Mouse (Mus musculus): ENCODE data around the gene Gjb4. TPM values are rescaled to one million over a fixed set of nuclear protein-coding genes. Genes with fewer than 3 reads are reported as not detected.

Gene Gjb4
- polyA plus RNA-seq (2012; rRNA removed; ENCODE audit: low replicate concordance): 0.17 and 2.0 TPM in 2 replicates

GRCm38 (mm10) chr4:127353951-127354438 is at the start of gene Gjb4:
Gjb4 (minus strand) TSS chr4:127354081.

DNA sequence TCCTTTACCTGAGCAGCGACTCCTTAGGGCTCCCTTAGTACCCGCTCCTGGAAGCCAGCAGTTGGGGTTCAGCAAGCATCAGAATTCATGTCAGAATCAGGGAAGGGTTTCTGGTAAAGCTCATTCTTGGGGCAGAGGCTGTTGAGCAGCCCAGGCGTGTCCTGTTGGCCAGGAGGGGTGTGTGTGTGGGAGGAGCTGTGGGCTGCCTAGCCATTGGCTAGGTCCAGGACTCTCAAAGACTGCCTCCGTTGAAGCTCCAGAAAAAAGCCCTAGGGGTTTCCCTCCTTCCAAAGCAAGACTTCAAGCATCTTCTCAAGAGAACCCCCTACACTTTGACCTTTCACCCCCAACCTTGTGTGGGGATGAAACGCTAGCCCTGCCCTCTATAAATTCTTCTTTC is 4.1 kb upstream of the Gjb4 start, which contains the start of gene Gjb5:
Gene Gjb5 (minus strand): TSS at position 164 of the 400 bp plus-strand sequence.

DNA sequence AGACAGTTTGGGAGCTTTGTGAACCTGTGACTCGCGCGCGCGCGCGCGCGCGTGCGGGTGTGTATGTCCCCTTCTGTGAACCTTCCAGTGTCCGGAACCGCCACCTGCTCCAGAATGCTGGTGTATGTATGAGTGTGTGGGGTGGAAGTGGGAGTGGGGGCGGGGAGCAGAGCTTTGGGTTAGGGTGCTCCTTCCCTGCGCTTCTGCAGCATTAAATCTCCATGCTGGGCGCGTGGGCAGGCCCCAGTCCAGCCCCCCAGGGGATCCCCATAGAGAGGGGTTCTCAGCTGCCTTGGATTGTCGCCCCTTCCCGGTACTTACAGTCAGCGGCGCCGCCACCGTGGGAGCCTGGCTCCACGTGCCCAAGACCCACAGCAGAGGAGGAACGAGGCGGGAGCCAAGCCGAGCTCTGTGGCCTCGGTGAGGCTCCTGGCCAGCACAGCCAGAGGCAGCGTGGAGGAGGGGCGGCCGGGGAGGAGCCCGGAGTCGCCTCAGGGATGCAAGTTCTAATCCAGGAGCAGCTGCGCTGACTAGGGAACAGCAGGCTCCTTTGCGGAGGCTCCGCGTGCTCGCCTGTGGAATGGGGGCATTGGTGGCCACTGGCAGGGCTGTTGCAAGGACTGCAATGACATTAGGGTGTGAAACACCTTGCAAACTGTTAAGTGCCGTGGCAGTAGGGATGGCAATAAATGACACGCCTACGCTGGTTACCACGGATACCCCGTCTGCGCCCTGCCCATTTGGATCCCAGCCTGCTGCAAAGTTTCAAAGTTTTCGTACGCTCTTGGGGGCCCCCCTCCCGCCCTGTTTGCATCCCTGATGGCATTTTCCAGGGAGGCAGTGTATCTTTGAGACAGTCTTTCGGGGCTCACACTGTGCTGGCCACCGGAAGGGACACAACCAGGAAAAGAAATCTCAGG is 23.4 kb downstream of the Gjb4 start, which contains the start of gene Gjb3:
Gene Gjb3 (minus strand): TSS at position 664 of the 920 bp plus-strand sequence.

GRCm38 (mm10) chr4:127313861-127314260 is 40.0 kb downstream of the Gjb4 start, which contains the start of gene Gja4:
Gja4 (minus strand) TSS chr4:127314039.

Other genes with a start within 250 kb of the Gjb4 start
- gene Tmem35b, start 230.4 kb downstream of the Gjb4 start, polyA plus RNA-seq (2012; rRNA removed; ENCODE audit: low replicate concordance): 17.8 and 22.6 TPM in 2 replicates
- gene Dlgap3, start 184.9 kb downstream of the Gjb4 start, polyA plus RNA-seq (2012; rRNA removed; ENCODE audit: low replicate concordance): 0.11 and 0.35 TPM in 2 replicates
- 33.6 and 33.7 TPM in 2 replicates for gene Smim12, start 110.3 kb downstream of the Gjb4 start, polyA plus RNA-seq (2012; rRNA removed; ENCODE audit: low replicate concordance)
- gene Gja4, start 40.0 kb downstream of the Gjb4 start, polyA plus RNA-seq (2012; rRNA removed; ENCODE audit: low replicate concordance): 51.2 and 54.4 TPM in 2 replicates
- 0.40 and 6.2 TPM in 2 replicates for gene Gjb3, start 23.2 kb downstream of the Gjb4 start, polyA plus RNA-seq (2012; rRNA removed; ENCODE audit: low replicate concordance)
- gene Gjb5, start 4.1 kb upstream of the Gjb4 start, polyA plus RNA-seq (2012; rRNA removed; ENCODE audit: low replicate concordance): 1.9 and 4.9 TPM in 2 replicates